Mouse (Mus musculus) small intestine, adult 2 months (tissue): ENCODE results near the gene Sstr5.

Experiments
- CTCF ChIP-seq: fragments of 200-500 bp; IDR thresholded peaks from 2 replicates; pipeline ENCODE4 v1.5.1; 2012; ENCODE audit warnings: low read depth, mild to moderate bottlenecking, control low read depth, inconsistent platforms, low read length, moderate library complexity, mixed read lengths; ENCODE audit not compliant: insufficient replicate concordance, insufficient read length; ENCODE audit errors: extremely low read depth
- POLR2A ChIP-seq: fragments of 200-500 bp; IDR thresholded peaks from 2 replicates; pipeline ENCODE4 v1.6.1; 2012; ENCODE audit warnings: low read depth, mild to moderate bottlenecking, control low read depth, inconsistent platforms, low read length, moderate library complexity

GRCm38 (mm10) chr17:25520492-25520891 lies 23.4 kb upstream of the Sstr5 start:
- TF ChIP-seq POLR2A, result no peak
- TF ChIP-seq CTCF, result no peak
